Mouse (Mus musculus) megakaryocyte, embryonic 14.5 days (primary cell): ENCODE data around the gene Sh3rf3.

Experiments
- FLI1 ChIP-seq: IDR thresholded peaks from 2 replicates; pipeline ENCODE4 v1.6.1; 2012; ENCODE audit warnings: low read length, inconsistent platforms, mixed read lengths
- GATA1 ChIP-seq: IDR thresholded peaks from 3 replicates; pipeline ENCODE4 v1.6.1; 2012; ENCODE audit warnings: mixed read lengths, low read length, inconsistent platforms, borderline replicate concordance

DNA sequence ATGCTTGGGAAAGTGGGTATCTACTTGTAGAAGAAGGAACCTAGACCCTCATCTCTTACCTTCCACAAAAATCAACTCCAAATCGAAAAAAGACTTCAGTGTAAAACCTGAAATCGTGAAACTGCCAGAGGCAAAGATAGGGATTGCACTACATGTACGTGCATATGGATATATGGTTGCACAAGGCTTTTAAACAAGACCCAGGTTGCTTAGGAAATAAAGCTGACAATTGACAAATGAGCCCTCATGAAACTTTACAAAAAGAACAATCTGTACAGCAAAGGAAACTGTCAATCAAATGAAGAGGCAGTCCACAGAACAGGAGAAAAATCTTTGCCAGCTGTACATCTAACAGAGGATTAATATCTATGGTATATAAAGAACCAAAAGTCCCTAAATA lies 129.7 kb downstream of the Sh3rf3 start:
- no peak for TF ChIP-seq GATA1
- TF ChIP-seq FLI1, result no peak
